Mouse (Mus musculus): ENCODE measurements around the gene Kdm7a. TPM values are rescaled to one million over a fixed set of nuclear protein-coding genes. Genes with fewer than 3 reads are reported as not detected.

Kdm7a gene
- total and polyA plus RNA-seq, 2 experiments, result 1.1 to 9.5 TPM

GRCm38 (mm10) chr6:39124719-39125118 lies 81.9 kb downstream of the Kdm7a start:
- Histone ChIP-seq H3K79me2 (ENCODE audit: control insufficient read depth, insufficient read depth, low read length) (no peaks in the 10 kb centered on the region), H3K27ac (replicated peaks; ENCODE audit: insufficient read depth, low read depth, low read length) (no peak overlapping the region), H3K9ac (ENCODE audit: low read depth, low read length) (no peak overlapping the region), H3K4me3 (ENCODE audit: insufficient read depth, low read depth, low read length) (no peak overlapping the region), H3K4me1 (ENCODE audit: control insufficient read depth, insufficient read depth, low read length) (no peaks in the 10 kb centered on the region), H3K36me3 (ENCODE audit: control insufficient read depth, insufficient read depth, low read length) (peaks cover 3% of the 10 kb centered on the region; the same call in 1 of the 2 replicates), H3K27me3 (ENCODE audit: control insufficient read depth, insufficient read depth, low read length) (no peaks in the 10 kb centered on the region)
- TF ChIP-seq POLR2A (IDR thresholded peaks at IDR 0.05; ENCODE audit: extremely low read depth, insufficient read depth, low read length) (no peak), CTCF (IDR thresholded peaks at IDR 0.05; ENCODE audit: low read depth, low read length) (no peak)
- no peak for DNase-seq (ENCODE audit: extremely low read depth, low read depth, low spot score)

GRCm38 (mm10) chr6:39120685-39121084 lies 85.9 kb downstream of the Kdm7a start:
- peaks cover 3% of the 10 kb centered on the region; the same call in 1 of the 2 replicates for H3K36me3 ChIP-seq (ENCODE audit: control insufficient read depth, insufficient read depth, low read length)
- H3K9ac ChIP-seq (ENCODE audit: low read depth, low read length), result no peak overlapping the region
- no peak for DNase-seq (ENCODE audit: extremely low read depth, low read depth, low spot score)
- H3K4me3 ChIP-seq (ENCODE audit: insufficient read depth, low read depth, low read length), result no peak overlapping the region
- H3K27me3 ChIP-seq (ENCODE audit: control insufficient read depth, insufficient read depth, low read length), result no peaks in the 10 kb centered on the region
- peaks cover 11% of the 10 kb centered on the region; the same call in 1 of the 2 replicates for H3K79me2 ChIP-seq (ENCODE audit: control insufficient read depth, insufficient read depth, low read length)
- TF ChIP-seq CTCF (IDR thresholded peaks at IDR 0.05; ENCODE audit: low read depth, low read length) (no peak), POLR2A (IDR thresholded peaks at IDR 0.05; ENCODE audit: extremely low read depth, insufficient read depth, low read length) (no peak)
- H3K27ac ChIP-seq (replicated peaks; ENCODE audit: insufficient read depth, low read depth, low read length), result no peak overlapping the region
- 37% methylated on average over 3 of the region's 3 CpGs for WGBS
- peaks cover 13% of the 10 kb centered on the region for H3K4me1 ChIP-seq (ENCODE audit: control insufficient read depth, insufficient read depth, low read length)

GRCm38 (mm10) chr6:39118456-39118881 lies 88.1 kb downstream of the Kdm7a start:
- H3K9ac ChIP-seq (ENCODE audit: low read depth, low read length), result peak overlapping the region; percentile 91
- peaks cover 3% of the 10 kb centered on the region; the same call in 1 of the 2 replicates for H3K36me3 ChIP-seq (ENCODE audit: control insufficient read depth, insufficient read depth, low read length)
- H3K27me3 ChIP-seq (ENCODE audit: control insufficient read depth, insufficient read depth, low read length), result no peaks in the 10 kb centered on the region
- H3K79me2 ChIP-seq (ENCODE audit: control insufficient read depth, insufficient read depth, low read length), result peaks cover 11% of the 10 kb centered on the region; the same call in 1 of the 2 replicates
- WGBS, result 8% methylated on average over 49 of the region's 49 CpGs
- H3K4me1 ChIP-seq (ENCODE audit: control insufficient read depth, insufficient read depth, low read length), result peaks cover 16% of the 10 kb centered on the region
- no peak for TF ChIP-seq POLR2A (IDR thresholded peaks at IDR 0.05; ENCODE audit: extremely low read depth, insufficient read depth, low read length)
- no peak for TF ChIP-seq CTCF (IDR thresholded peaks at IDR 0.05; ENCODE audit: low read depth, low read length)
- peak overlapping the region; percentile 78 for H3K4me3 ChIP-seq (ENCODE audit: insufficient read depth, low read depth, low read length)
- peak overlapping the region; percentile 56 for H3K27ac ChIP-seq (replicated peaks; ENCODE audit: insufficient read depth, low read depth, low read length)
- DNase-seq (ENCODE audit: extremely low read depth, low read depth, low spot score), result peak; percentile 7

GRCm38 (mm10) chr6:39117584-39118455 lies 88.8 kb downstream of the Kdm7a start, which contains the start of gene Parp12:
Gene Parp12, minus strand, starts transcription at chr6:39118349.
- no peaks in the 10 kb centered on the region for H3K27me3 ChIP-seq (ENCODE audit: control insufficient read depth, insufficient read depth, low read length)
- DNase-seq (ENCODE audit: extremely low read depth, low read depth, low spot score), result peak; percentile 71
- H3K4me1 ChIP-seq (ENCODE audit: control insufficient read depth, insufficient read depth, low read length), result peaks cover 16% of the 10 kb centered on the region
- H3K4me3 ChIP-seq (ENCODE audit: insufficient read depth, low read depth, low read length), result peak within 1 kb of the TSS; percentile 78
- 0 out of 2 replicates have a peak, but pooled peaks have one; percentile 41 for TF ChIP-seq POLR2A (IDR thresholded peaks at IDR 0.05; ENCODE audit: extremely low read depth, insufficient read depth, low read length)
- no peak for TF ChIP-seq CTCF (IDR thresholded peaks at IDR 0.05; ENCODE audit: low read depth, low read length)
- H3K9ac ChIP-seq (ENCODE audit: low read depth, low read length), result peak within 1 kb of the TSS; percentile 91
- H3K36me3 ChIP-seq (ENCODE audit: control insufficient read depth, insufficient read depth, low read length), result peaks cover 3% of the 10 kb centered on the region; the same call in 1 of the 2 replicates
- peak within 1 kb of the TSS; percentile 56 for H3K27ac ChIP-seq (replicated peaks; ENCODE audit: insufficient read depth, low read depth, low read length)
- under 1% methylated on average over 101 of the region's 101 CpGs for WGBS
- peaks cover 11% of the 10 kb centered on the region; the same call in 1 of the 2 replicates for H3K79me2 ChIP-seq (ENCODE audit: control insufficient read depth, insufficient read depth, low read length)

- H3K27me3 ChIP-seq (ENCODE audit: control insufficient read depth, insufficient read depth, low read length), result no peaks in the 10 kb centered on the region
- H3K4me1 ChIP-seq (ENCODE audit: control insufficient read depth, insufficient read depth, low read length), result peaks cover 16% of the 10 kb centered on the region
- peaks cover 14% of the 10 kb centered on the region for H3K36me3 ChIP-seq (ENCODE audit: control insufficient read depth, insufficient read depth, low read length)
- TF ChIP-seq CTCF (IDR thresholded peaks at IDR 0.05; ENCODE audit: low read depth, low read length), result no peak
- TF ChIP-seq POLR2A (IDR thresholded peaks at IDR 0.05; ENCODE audit: extremely low read depth, insufficient read depth, low read length), result no peak
- H3K79me2 ChIP-seq (ENCODE audit: control insufficient read depth, insufficient read depth, low read length), result peaks cover 15% of the 10 kb centered on the region; the same call in 1 of the 2 replicates
- no peak overlapping the region for H3K9ac ChIP-seq (ENCODE audit: low read depth, low read length)
- H3K27ac ChIP-seq (replicated peaks; ENCODE audit: insufficient read depth, low read depth, low read length), result no peak overlapping the region
- no peak overlapping the region for H3K4me3 ChIP-seq (ENCODE audit: insufficient read depth, low read depth, low read length)
- 96% methylated on average over 1 of the region's 1 CpGs for WGBS
- no peak for DNase-seq (ENCODE audit: extremely low read depth, low read depth, low spot score)
Observed at GRCm38 (mm10) chr6:39115438-39115837, 91.2 kb downstream of the Kdm7a start.
